Mouse (Mus musculus): ENCODE measurements around the gene Ugt1a6b. TPM values are rescaled to one million over a fixed set of nuclear protein-coding genes. Genes with fewer than 3 reads are reported as not detected.
A peak's percentile ranks its signal among the peaks of the same experiment; 100 is the strongest.

The Ugt1a6b gene
- total and polyA plus RNA-seq, 3 experiments: 0.64 to 1.8 (median 1.4) TPM

- TF ChIP-seq CTCF (IDR thresholded peaks at IDR 0.05) (no peak), EP300 (IDR thresholded peaks at IDR 0.05; ENCODE audit: insufficient read depth, low read depth, low read length) (no peak), POLR2A (IDR thresholded peaks at IDR 0.05; ENCODE audit: insufficient read depth, low read depth, low read length) (no peak)
- peak in 1 of 2 experiments; percentile 8 for DNase-seq
Measured at GRCm38 (mm10) chr1:88230421-88230820, 127.4 kb downstream of the Ugt1a6b start.

GRCm38 (mm10) chr1:88230981-88231802 lies 128.1 kb downstream of the Ugt1a6b start:
- Histone ChIP-seq H3K27ac (no peak overlapping the region), H3K4me1 (ENCODE audit: control insufficient read depth, insufficient read depth, low read length) (no peaks in the 10 kb centered on the region), H3K9ac (ENCODE audit: low read depth, low read length) (no peak overlapping the region), H3K36me3 (ENCODE audit: control insufficient read depth, insufficient read depth, low read length) (no peaks in the 10 kb centered on the region), H3K79me2 (replicated peaks; ENCODE audit: control insufficient read depth, insufficient read depth, low read length) (no peaks in the 10 kb centered on the region), H3K27me3 (ENCODE audit: control insufficient read depth, insufficient read depth, low read length) (no peaks in the 10 kb centered on the region), H3K4me3 (no peak overlapping the region)
- intact Hi-C loops (cut with DNase I): no loop called here
- TF ChIP-seq POLR2A (IDR thresholded peaks at IDR 0.05; ENCODE audit: insufficient read depth, low read depth, low read length) (no peak), EP300 (IDR thresholded peaks at IDR 0.05; ENCODE audit: insufficient read depth, low read depth, low read length) (no peak)
- DNase-seq: peak in 1 of 2 experiments; percentile 10
- WGBS: 66% methylated on average over 6 of the region's 6 CpGs

More at GRCm38 (mm10) chr1:88230421-88230820, 127.4 kb downstream of the Ugt1a6b start:
- Histone ChIP-seq H3K9ac (ENCODE audit: low read depth, low read length) (no peak overlapping the region), H3K27me3 (ENCODE audit: control insufficient read depth, insufficient read depth, low read length) (no peaks in the 10 kb centered on the region), H3K27ac (no peak overlapping the region), H3K79me2 (replicated peaks; ENCODE audit: control insufficient read depth, insufficient read depth, low read length) (no peaks in the 10 kb centered on the region), H3K36me3 (ENCODE audit: control insufficient read depth, insufficient read depth, low read length) (no peaks in the 10 kb centered on the region), H3K4me1 (ENCODE audit: control insufficient read depth, insufficient read depth, low read length) (no peaks in the 10 kb centered on the region), H3K4me3 (no peak overlapping the region)
- intact Hi-C loops (cut with DNase I): no loop called here
- 69% methylated on average over 7 of the region's 7 CpGs for WGBS

DNA sequence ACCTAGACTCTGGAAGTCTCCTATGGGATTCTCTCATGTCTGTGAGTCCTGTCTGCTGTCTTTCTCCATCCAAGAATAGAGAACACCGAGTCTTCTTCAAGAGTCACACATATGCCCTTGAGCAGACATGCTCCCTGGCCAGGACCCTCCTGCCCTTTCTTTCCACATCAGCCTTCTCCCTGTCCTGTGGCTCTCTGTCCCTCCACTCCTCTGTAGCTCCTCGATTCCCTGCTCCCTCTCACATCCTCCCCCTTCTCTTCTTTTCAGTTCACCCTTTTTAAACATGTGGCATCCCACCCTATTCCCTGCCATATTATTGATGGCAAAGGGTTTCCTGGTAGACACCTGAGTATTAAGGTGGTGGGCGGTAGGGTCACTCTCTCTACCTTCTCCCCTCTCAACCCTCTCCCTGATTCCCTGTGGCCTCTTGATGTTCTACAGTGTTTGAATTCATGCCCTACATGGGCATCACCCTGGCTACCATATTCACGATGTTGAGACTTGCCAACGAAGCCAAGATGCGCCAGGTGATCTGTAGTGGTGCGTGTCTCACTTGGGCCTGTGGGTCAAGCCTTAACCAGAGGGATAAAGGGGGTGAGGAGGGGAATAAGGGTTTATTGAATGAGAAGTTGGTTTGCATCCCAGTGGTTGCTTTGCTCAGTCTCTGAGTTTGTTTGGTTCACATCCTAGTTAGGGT lies 128.9 kb downstream of the Ugt1a6b start:
- no peaks in the 10 kb centered on the region for H3K79me2 ChIP-seq (replicated peaks; ENCODE audit: control insufficient read depth, insufficient read depth, low read length)
- no peak overlapping the region for H3K9ac ChIP-seq (ENCODE audit: low read depth, low read length)
- intact Hi-C loops (cut with DNase I): no loop called here
- TF ChIP-seq EP300 (IDR thresholded peaks at IDR 0.05; ENCODE audit: insufficient read depth, low read depth, low read length) (no peak), POLR2A (IDR thresholded peaks at IDR 0.05; ENCODE audit: insufficient read depth, low read depth, low read length) (no peak), CTCF (IDR thresholded peaks at IDR 0.05) (no peak)
- no peaks in the 10 kb centered on the region for H3K36me3 ChIP-seq (ENCODE audit: control insufficient read depth, insufficient read depth, low read length)
- H3K4me1 ChIP-seq (ENCODE audit: control insufficient read depth, insufficient read depth, low read length): no peaks in the 10 kb centered on the region
- DNase-seq: peak in 1 of 2 experiments; percentile 23
- no peak overlapping the region for H3K27ac ChIP-seq
- 60% methylated on average over 7 of the region's 7 CpGs for WGBS
- no peak overlapping the region for H3K4me3 ChIP-seq
- no peaks in the 10 kb centered on the region for H3K27me3 ChIP-seq (ENCODE audit: control insufficient read depth, insufficient read depth, low read length)

DNA sequence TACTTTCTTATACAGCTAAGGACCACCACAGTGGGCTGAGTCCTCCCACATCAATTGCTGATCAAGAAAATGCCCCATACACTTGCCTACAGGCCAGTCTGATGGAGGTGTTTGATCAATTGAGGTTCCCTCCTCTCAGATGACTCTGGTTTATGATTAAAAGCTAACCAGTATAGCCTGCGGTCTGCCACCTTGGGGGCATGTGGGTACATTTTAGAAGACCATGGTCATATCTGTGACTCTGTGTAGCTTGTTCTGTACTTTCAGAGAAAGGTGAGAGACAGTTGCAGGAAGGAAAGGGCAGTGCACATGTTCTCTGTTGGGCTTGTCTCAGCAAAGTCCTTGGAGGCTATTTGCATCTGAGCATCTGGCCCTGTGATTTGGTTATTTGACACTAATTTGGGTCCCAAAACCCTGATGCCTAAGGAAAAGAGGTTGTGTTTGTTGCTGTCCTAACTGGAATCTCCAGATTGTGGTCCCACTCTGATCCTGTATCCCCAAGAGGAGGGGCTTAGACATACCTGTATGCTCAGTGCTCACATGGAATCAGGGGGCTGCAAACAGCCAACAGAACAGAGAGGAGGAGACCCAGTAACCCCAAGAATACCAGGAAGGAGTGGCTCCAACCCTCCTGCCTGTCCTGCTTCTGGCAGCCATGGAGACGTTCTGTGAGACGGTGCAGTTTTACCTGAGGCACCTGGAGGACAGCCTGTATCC lies 129.8 kb downstream of the Ugt1a6b start:
- 48% methylated on average over 3 of the region's 3 CpGs for WGBS
- Histone ChIP-seq H3K9ac (ENCODE audit: low read depth, low read length) (no peak overlapping the region), H3K4me1 (ENCODE audit: control insufficient read depth, insufficient read depth, low read length) (no peaks in the 10 kb centered on the region), H3K27me3 (ENCODE audit: control insufficient read depth, insufficient read depth, low read length) (no peaks in the 10 kb centered on the region), H3K4me3 (no peak overlapping the region), H3K36me3 (ENCODE audit: control insufficient read depth, insufficient read depth, low read length) (no peaks in the 10 kb centered on the region), H3K79me2 (replicated peaks; ENCODE audit: control insufficient read depth, insufficient read depth, low read length) (no peaks in the 10 kb centered on the region), H3K27ac (no peak overlapping the region)
- TF ChIP-seq CTCF (IDR thresholded peaks at IDR 0.05) (no peak), POLR2A (IDR thresholded peaks at IDR 0.05; ENCODE audit: insufficient read depth, low read depth, low read length) (no peak), EP300 (IDR thresholded peaks at IDR 0.05; ENCODE audit: insufficient read depth, low read depth, low read length) (no peak)
- intact Hi-C loops (cut with DNase I): no loop called here
- DNase-seq: peak in 1 of 2 experiments; percentile 30

DNA sequence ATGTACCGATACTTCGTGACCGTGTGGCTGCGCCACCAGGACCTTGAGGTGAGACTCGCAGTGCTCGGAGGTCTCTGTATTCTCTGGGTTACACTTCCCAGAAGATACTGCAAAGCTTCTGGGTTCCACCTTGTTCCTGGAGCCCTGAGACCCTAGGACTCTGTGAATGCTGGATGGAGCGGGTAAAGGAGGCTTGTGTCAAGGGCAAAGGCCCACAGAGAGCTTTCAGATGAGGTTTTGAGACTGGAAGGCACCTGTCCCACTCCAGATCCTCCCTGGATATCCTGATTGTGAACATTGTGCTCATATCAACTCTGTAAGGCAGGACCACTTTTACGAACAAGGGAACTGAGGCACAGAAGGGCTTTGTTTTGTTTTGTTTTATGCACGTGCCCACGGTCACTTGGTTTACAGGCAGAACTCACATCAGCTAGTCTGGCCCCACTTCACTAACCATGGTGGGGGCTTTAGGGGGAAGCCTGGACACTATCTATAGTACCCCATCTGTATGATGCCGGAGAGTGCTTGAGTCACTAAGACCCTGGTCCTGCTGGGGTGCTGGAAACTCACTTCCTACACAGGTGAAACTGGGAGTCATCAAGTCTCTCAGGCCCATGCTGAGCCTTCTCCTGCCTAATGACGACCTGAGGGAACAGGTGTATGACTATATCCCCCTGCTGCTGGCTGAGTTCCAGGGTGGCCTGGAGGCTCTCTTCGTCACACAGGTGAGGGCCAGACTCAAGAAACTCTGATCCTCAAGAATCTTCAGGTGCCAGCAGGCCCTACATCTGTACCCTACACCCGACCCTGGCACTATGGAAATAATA lies 130.6 kb downstream of the Ugt1a6b start:
- DNase-seq: peak in 1 of 2 experiments; percentile 37

More for the DNA sequence above, 130.6 kb downstream of the Ugt1a6b start:
- TF ChIP-seq CTCF (IDR thresholded peaks at IDR 0.05) (no peak), POLR2A (IDR thresholded peaks at IDR 0.05; ENCODE audit: insufficient read depth, low read depth, low read length) (no peak), EP300 (IDR thresholded peaks at IDR 0.05; ENCODE audit: insufficient read depth, low read depth, low read length) (no peak)
- H3K9ac ChIP-seq (ENCODE audit: low read depth, low read length): no peak overlapping the region
- H3K4me3 ChIP-seq: no peak overlapping the region
- WGBS: 59% methylated on average over 14 of the region's 14 CpGs
- intact Hi-C loops (cut with DNase I): no loop called here
- H3K36me3 ChIP-seq (ENCODE audit: control insufficient read depth, insufficient read depth, low read length): no peaks in the 10 kb centered on the region
- no peaks in the 10 kb centered on the region for H3K79me2 ChIP-seq (replicated peaks; ENCODE audit: control insufficient read depth, insufficient read depth, low read length)
- H3K27me3 ChIP-seq (ENCODE audit: control insufficient read depth, insufficient read depth, low read length): no peaks in the 10 kb centered on the region
- H3K27ac ChIP-seq: no peak overlapping the region
- H3K4me1 ChIP-seq (ENCODE audit: control insufficient read depth, insufficient read depth, low read length): no peaks in the 10 kb centered on the region

Measured in heart, adult 2 months (tissue).